Mouse (Mus musculus) cerebellum, adult 2 months (tissue): Measurements from ENCODE around the gene Hspa1a. TPM values are rescaled to one million over a fixed set of nuclear protein-coding genes. Genes with fewer than 3 reads are reported as not detected.
"Not testable (repeated sequence)": the region's sequence is repeated elsewhere in the genome, so short reads cannot be mapped to it uniquely, and the experiment has no call there.

Source experiments
- DNase-seq, 2 experiments: peaks; one replicate each; pipeline ENCODE4 v3.0.0; 2021
- H3K27ac ChIP-seq: fragments of 200-500 bp; 2 replicates; pipeline ENCODE4 v1.5.1; 2012; ENCODE audit warnings: low read length, control low read depth, inconsistent platforms; ENCODE audit not compliant: insufficient read depth
- H3K27me3 ChIP-seq: fragments of 200-500 bp; 2 replicates; pipeline ENCODE4 v1.6.1; 2012; ENCODE audit warnings: inconsistent platforms, mild to moderate bottlenecking, low read length, moderate library complexity; ENCODE audit not compliant: control insufficient read depth, insufficient read depth
- H3K4me1 ChIP-seq: fragments of 200-500 bp; 2 replicates; pipeline ENCODE4 v1.6.1; 2011; ENCODE audit warnings: low read length; ENCODE audit not compliant: control insufficient read depth, insufficient read depth
- H3K4me3 ChIP-seq: fragments of 200-500 bp; replicated peaks from 2 replicates; pipeline ENCODE3; 2011; ENCODE audit warnings: mild to moderate bottlenecking, low read depth, low read length, control low read depth; ENCODE audit not compliant: insufficient read depth
- CTCF ChIP-seq: fragments of 200-500 bp; IDR thresholded peaks from 2 replicates; pipeline ENCODE4 v1.5.1; 2011; ENCODE audit warnings: low read depth, mild to moderate bottlenecking, control low read depth, low read length, moderate library complexity, borderline replicate concordance; ENCODE audit not compliant: insufficient read depth
- POLR2A ChIP-seq: fragments of 200-500 bp; IDR thresholded peaks from 2 replicates; pipeline ENCODE4 v1.6.1; 2011; ENCODE audit warnings: low read length, control low read depth, borderline replicate concordance; ENCODE audit not compliant: insufficient read depth
- WGBS: fragments of 180-500 bp; shearing (Covaris S2); methylation state at CpG from one replicate; pipeline ENCODE4 v1.1.7; 2018; 5-methylcytosine and 5-hydroxymethylcytosine counted together
- polyA plus RNA-seq: library from polyadenylated mRNA; depleted of rRNA; stranded (reverse); fragments of >200 nt; gene quantifications from 2 replicates; pipeline ENCODE4 v1.2.3, GENCODE M21; 2012

The Hspa1a gene
- polyA plus RNA-seq, 1 experiment, result 10.5 TPM

DNA sequence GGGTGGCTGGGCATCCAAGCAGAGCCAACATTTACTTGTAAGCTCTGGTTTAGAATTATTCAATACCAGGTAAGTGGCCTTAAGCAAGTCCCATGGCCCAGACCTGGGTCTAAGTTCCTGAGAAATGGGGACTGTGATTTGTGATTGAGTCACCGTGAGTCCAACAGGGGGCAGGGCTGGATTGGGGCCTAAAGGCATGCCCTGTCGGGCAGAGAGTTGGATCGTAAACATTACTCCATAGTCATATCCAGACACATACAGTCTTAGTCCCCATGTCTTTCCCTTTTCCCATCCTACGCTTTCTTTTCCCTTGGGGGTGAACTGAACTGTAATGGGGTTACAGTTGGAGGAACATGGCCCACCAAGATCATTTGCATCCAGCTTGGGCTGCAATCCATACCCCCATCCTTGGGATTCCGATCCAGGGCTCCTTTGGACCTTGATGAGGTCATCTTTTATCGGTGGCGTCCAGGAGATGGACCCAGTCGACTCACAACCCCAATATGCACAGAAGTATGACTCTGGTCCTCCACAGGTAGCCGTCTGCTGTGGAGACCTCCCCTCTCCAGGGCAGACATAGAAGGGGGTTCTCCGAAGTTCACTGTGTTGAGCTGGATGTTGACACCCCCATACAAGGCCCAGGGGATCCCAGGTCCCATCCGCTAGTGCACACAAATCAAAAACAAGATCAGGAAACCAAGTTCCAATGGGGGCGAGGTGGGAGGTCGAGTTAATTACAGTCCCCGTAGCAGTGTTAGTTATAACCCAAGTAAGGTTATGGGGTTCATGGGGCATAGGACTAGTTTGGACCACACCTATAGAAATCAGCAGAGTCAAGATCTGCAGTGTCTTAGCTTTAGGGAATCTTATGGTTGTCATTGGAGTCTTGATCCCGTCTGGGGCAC lies 26.8 kb upstream of the Hspa1a start:
- DNase-seq, result no peak
- WGBS, result 85% methylated on average over 15 of the region's 15 CpGs
- TF ChIP-seq POLR2A, result no peak
- TF ChIP-seq CTCF, result no peak
- H3K4me3 ChIP-seq, result no peak overlapping the region
- H3K27me3 ChIP-seq, result no peaks in the 10 kb centered on the region
- H3K27ac ChIP-seq, result no peak overlapping the region
- peaks cover 6% of the 10 kb centered on the region for H3K4me1 ChIP-seq

DNA sequence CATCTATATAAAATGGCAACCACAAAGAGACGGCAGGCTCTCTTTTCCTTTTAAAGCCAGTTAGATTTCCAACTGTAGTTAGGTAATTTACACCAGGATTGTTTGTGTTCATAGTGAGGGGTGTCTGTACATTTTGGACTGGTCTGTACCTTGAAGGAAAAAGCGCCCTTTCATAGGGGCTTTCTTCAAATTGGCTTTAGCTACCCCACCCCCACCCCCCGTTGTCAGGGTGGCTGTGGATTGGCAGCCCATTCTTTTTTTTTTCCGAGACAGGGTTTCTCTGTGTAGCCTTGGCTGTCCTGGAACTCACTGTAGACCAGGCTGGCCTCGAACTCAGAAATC lies 25.2 kb upstream of the Hspa1a start:
- Histone ChIP-seq H3K4me3 (no peak overlapping the region), H3K4me1 (no peaks in the 10 kb centered on the region), H3K27ac (no peak overlapping the region), H3K27me3 (no peaks in the 10 kb centered on the region)
- DNase-seq, result no peak
- no peak for TF ChIP-seq POLR2A
- no peak for TF ChIP-seq CTCF
- WGBS, result 78% methylated on average over 5 of the region's 5 CpGs

DNA sequence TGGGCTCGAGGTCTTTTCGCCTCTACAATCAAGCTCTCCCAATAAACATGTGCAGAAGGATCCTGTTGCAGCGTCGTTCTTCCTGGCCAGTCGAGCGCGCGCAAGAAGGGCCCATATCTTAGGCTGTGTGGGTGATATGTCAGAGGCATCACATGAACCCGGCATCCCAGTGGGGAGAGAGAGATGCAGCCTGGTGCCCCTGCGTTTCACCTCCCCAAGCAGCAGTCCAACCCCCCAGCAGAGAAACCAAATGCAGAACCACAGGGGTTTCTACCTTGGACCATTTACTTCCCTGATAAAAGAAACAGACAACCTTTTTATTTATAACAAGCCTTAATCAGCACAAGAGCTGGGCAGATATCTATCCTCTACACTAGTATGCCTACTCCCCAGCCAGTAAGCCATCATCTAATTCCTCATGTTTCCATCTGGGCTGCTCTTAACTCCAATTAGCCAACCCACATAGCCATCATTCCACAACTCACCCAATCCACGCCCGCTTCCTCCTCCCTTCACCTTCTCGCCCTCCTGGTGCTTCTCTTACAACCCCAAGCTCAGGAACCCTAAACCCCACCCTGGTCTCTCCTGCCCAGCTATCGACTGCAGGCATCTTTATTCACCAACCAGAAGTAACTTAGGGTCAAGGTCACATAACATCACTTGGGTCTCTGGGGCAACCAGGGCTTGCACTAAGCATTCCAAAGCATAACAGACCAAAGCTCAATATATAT lies 24.6 kb upstream of the Hspa1a start:
- Histone ChIP-seq H3K4me1 (no peaks in the 10 kb centered on the region), H3K4me3 (no peak overlapping the region), H3K27me3 (no peaks in the 10 kb centered on the region), H3K27ac (no peak overlapping the region)
- TF ChIP-seq POLR2A (no peak), CTCF (no peak)
- whole genome bisulfite sequencing, result 84% methylated on average over 13 of the region's 14 CpGs
- DNase-seq, result no peak

DNA sequence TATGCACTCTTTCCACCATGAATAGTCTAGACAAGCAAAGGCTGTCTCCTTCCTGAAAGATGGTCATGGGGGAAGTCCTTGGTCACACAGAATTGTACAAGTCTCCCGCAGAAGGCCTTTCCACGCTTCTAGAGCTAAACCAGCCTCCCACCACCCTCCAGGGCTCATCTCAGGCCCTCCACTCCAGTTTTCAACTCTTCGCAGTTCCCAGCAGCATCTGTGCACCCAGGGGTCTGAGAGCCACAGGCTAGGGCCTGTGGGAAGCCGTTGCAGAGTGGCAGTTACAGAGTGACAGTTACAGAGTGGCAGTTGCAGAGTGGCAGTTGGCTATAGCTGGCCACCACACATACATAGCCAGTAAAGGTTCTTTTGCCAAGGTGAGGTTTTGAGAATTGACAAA lies 24.0 kb upstream of the Hspa1a start:
- 87% methylated on average over 4 of the region's 4 CpGs for WGBS
- not testable (repeated sequence) for H3K4me3 ChIP-seq, H3K27ac ChIP-seq, DNase-seq, H3K27me3 ChIP-seq, H3K4me1 ChIP-seq

DNA sequence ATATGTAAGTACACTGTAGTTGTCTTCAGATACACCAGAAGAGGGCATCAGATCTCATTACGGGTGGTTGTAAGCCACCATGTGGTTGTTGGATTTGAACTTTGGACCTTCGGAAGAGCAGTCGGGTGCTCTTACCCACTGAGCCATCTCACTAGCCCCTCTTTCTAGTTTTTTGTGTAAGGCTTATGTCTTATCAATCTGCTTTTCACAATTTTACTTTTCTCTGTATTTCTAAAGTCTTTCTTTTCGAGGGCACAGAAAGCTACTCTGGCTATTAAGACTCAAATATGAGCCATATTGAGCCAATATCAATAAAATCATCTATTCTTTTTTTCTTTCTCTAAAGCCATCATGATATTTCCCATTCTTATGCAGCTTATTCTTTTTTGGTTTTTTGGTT lies 23.2 kb upstream of the Hspa1a start:
- DNase-seq, H3K27me3 ChIP-seq, H3K27ac ChIP-seq, H3K4me3 ChIP-seq, H3K4me1 ChIP-seq: not testable (repeated sequence)
- 80% methylated on average over 4 of the region's 4 CpGs for WGBS

DNA sequence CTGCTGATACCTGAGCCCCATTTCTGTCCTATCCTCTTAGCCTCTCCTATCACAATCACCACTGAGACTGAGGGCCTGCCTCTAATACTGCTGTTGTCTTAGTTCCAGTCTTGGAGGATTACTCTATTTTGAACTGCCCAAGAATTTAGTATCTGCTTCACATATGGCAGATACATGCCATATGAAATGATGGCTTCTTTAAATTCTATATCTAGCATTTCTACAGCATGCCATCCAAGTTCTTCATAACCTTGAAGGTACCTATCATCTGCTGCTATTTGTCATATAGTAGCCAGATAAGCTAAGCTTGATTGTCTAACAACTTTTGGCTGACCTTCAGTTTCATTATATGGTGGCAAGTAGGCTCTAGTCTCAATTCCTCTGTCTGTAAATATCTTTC lies 22.8 kb upstream of the Hspa1a start:
- no peak for DNase-seq
- no peaks in the 10 kb centered on the region for H3K4me1 ChIP-seq
- TF ChIP-seq POLR2A (no peak), CTCF (no peak)

DNA sequence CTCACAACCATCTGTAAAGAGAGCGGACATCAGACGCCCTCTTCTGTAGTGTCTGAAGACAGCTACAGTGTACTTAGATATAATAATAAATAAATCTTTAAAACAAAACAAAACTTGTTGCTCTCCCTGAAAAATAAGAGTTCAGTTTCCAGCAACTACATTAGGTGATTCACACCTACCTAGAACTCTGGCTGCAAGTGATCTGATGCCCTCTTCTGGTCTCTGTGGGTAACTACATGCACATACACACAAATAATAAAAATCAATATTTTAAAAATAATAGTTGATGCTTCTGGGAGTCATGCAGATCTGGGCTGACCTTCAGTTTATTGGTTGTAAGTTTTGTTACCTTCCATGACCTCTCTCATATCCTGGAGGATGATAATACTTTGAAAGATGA lies 12.3 kb upstream of the Hspa1a start:
- no peaks in the 10 kb centered on the region for H3K27me3 ChIP-seq
- TF ChIP-seq POLR2A (no peak), CTCF (no peak)
- DNase-seq, result peak in 1 of 2 experiments; percentile 29
- H3K4me1 ChIP-seq, result peaks cover 3% of the 10 kb centered on the region; the same call in 1 of the 2 replicates
- 70% methylated on average over 2 of the region's 2 CpGs for WGBS
- no peak overlapping the region for H3K4me3 ChIP-seq
- H3K27ac ChIP-seq, result no peak overlapping the region

More for the DNA sequence above, 22.8 kb upstream of the Hspa1a start:
- H3K27me3 ChIP-seq, result no peaks in the 10 kb centered on the region
- no peak overlapping the region for H3K4me3 ChIP-seq
- no peak overlapping the region for H3K27ac ChIP-seq

DNA sequence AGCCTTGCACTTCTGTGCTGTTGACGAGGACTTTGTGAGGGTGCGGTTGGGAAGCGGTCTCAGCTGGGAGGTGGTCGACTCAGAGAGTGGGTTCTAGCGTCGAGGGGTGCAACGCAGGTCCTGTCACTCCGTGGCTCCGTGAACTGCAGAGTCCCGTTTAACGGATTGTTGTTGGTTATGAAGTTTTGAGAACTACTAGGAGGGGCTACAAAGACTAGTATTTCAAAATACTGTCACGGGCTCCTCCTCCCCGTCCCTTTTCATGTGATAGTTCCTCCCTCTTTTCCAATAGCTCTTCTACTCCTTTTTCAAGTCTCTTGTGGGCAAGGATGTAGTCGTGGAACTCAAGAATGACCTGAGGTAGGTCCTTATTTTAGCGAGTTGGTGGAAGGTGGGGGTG lies 10.4 kb upstream of the Hspa1a start:
- H3K27me3 ChIP-seq, result no peaks in the 10 kb centered on the region
- H3K4me1 ChIP-seq, result peaks cover 3% of the 10 kb centered on the region; the same call in 1 of the 2 replicates
- under 1% methylated on average over 15 of the region's 15 CpGs for WGBS
- no peak for TF ChIP-seq POLR2A
- TF ChIP-seq CTCF, result no peak
- H3K4me3 ChIP-seq, result peak overlapping the region; percentile 75
- no peak for DNase-seq
- 0 out of 2 replicates have a peak overlapping the region, but pooled peaks have one; percentile 89 for H3K27ac ChIP-seq
